Mouse (Mus musculus) megakaryocyte, embryonic 14.5 days (primary cell): ENCODE measurements at regions not wholly inside any gene's neighbourhood (a gene's known extent, or its start where the extent isn't known, plus 50 kb on each side); places are given as distances from the start of the nearest gene placed in this dataset.
"Not testable (repeated sequence)": the region's sequence is repeated elsewhere in the genome, so short reads cannot be mapped to it uniquely, and the experiment has no call there.

Experiments
- H3K27me3 ChIP-seq: replicated peaks from 2 replicates; pipeline ENCODE3; 2012; ENCODE audit warnings: inconsistent platforms
- H3K36me3 ChIP-seq: replicated peaks from 2 replicates; pipeline ENCODE3; 2012; ENCODE audit warnings: low read length, inconsistent platforms, mixed read lengths
- H3K4me1 ChIP-seq: 2 replicates; pipeline ENCODE4 v1.6.1; 2012; ENCODE audit warnings: inconsistent platforms
- H3K4me3 ChIP-seq: replicated peaks from 2 replicates; pipeline ENCODE3; 2012; ENCODE audit warnings: moderate library complexity, mild to moderate bottlenecking, inconsistent platforms
- H3K9me3 ChIP-seq: 2 replicates; pipeline ENCODE4 v1.6.1; 2012; ENCODE audit warnings: inconsistent platforms

- not testable (repeated sequence) for H3K27me3 ChIP-seq, H3K9me3 ChIP-seq, H3K4me1 ChIP-seq, H3K4me3 ChIP-seq, H3K36me3 ChIP-seq
These were observed 1034.5 kb downstream of the Gm10330 start for GRCm38 (mm10) chr12:22745556-22745955.

GRCm38 (mm10) chr12:22745067-22745466 lies 1035.0 kb downstream of the Gm10330 start:
- H3K4me1 ChIP-seq, H3K27me3 ChIP-seq, H3K9me3 ChIP-seq, H3K36me3 ChIP-seq: not testable (repeated sequence)
- H3K4me3 ChIP-seq, result peak overlapping the region; percentile 85
